Mouse (Mus musculus) midbrain, embryonic 12.5 days (tissue): ENCODE results near the gene Uchl4. TPM values are rescaled to one million over a fixed set of nuclear protein-coding genes. Genes with fewer than 3 reads are reported as not detected.
"Not testable (repeated sequence)": the region's sequence is repeated elsewhere in the genome, so short reads cannot be mapped to it uniquely, and the experiment has no call there.

ENCODE experiments used
- ATAC-seq: fragments of 200-750 bp; cut with Nextera tagmentation; 2 replicates; pipeline ENCODE4 v1.8.0; 2017; ENCODE audit warnings: low read depth, moderate TSS enrichment, moderate library complexity; ENCODE audit not compliant: low FRiP score
- H3K27ac ChIP-seq: fragments of 300-500 bp; sonication (generic); replicated peaks from 2 replicates; pipeline ENCODE4 v1.5.1; 2016; ENCODE audit warnings: mild to moderate bottlenecking
- H3K27me3 ChIP-seq: fragments of 300-500 bp; sonication (generic); 2 replicates; pipeline ENCODE4 v1.6.1; 2016; ENCODE audit warnings: mild to moderate bottlenecking
- H3K36me3 ChIP-seq: fragments of 300-500 bp; sonication (generic); 2 replicates; pipeline ENCODE4 v1.6.1; 2016
- H3K4me1 ChIP-seq: fragments of 300-500 bp; sonication (generic); 2 replicates; pipeline ENCODE4 v1.6.1; 2016
- H3K4me2 ChIP-seq: fragments of 300-500 bp; sonication (generic); replicated peaks from 2 replicates; pipeline ENCODE4 v1.6.1; 2016; ENCODE audit warnings: mild to moderate bottlenecking, moderate library complexity
- H3K4me3 ChIP-seq: fragments of 300-500 bp; sonication (generic); 2 replicates; pipeline ENCODE4 v1.5.1; 2016; ENCODE audit warnings: mild to moderate bottlenecking
- H3K9ac ChIP-seq: fragments of 300-500 bp; sonication (generic); replicated peaks from 2 replicates; pipeline ENCODE4 v1.6.1; 2016; ENCODE audit warnings: mild to moderate bottlenecking, moderate library complexity
- H3K9me3 ChIP-seq: fragments of 300-500 bp; sonication (generic); 2 replicates; pipeline ENCODE4 v1.6.1; 2016; ENCODE audit warnings: mild to moderate bottlenecking
- WGBS: fragments of 180-500 bp; shearing (Covaris S2); methylation state at CpG from one replicate; pipeline ENCODE4 v1.1.7; 2016; 5-methylcytosine and 5-hydroxymethylcytosine counted together
- polyA plus RNA-seq: library from polyadenylated mRNA; unstranded; fragments of >200 nt; fragmentation: Nextera tagmentation; extraction: Ambion mirVana; gene quantifications from 2 replicates; pipeline ENCODE4 v1.2.1, GENCODE M21; 2016

Gene Uchl4
- polyA plus RNA-seq, 1 experiment from 2014 or later = 2.6 TPM

GRCm38 (mm10) chr9:64259906-64260305, 24.9 kb downstream of the Uchl4 start:
- no peak overlapping the region for H3K4me3 ChIP-seq
- no peaks in the 10 kb centered on the region for H3K9me3 ChIP-seq
- 90% methylated on average over 5 of the region's 5 CpGs for WGBS
- no peaks in the 10 kb centered on the region for H3K36me3 ChIP-seq
- no peak overlapping the region for H3K27ac ChIP-seq
- no peak overlapping the region for H3K9ac ChIP-seq
- H3K4me1 ChIP-seq = no peaks in the 10 kb centered on the region
- no peak for ATAC-seq
- no peak overlapping the region for H3K4me2 ChIP-seq
- no peaks in the 10 kb centered on the region for H3K27me3 ChIP-seq

- ATAC-seq = no peak
These were observed 26.0 kb downstream of the Uchl4 start for GRCm38 (mm10) chr9:64261023-64261422.

GRCm38 (mm10) chr9:64264813-64265212, 29.8 kb downstream of the Uchl4 start:
- 56% methylated on average over 1 of the region's 1 CpGs for WGBS

More at GRCm38 (mm10) chr9:64261023-64261422, 26.0 kb downstream of the Uchl4 start:
- 89% methylated on average over 4 of the region's 4 CpGs for WGBS
- H3K27me3 ChIP-seq = no peaks in the 10 kb centered on the region
- H3K36me3 ChIP-seq = no peaks in the 10 kb centered on the region
- H3K4me1 ChIP-seq = no peaks in the 10 kb centered on the region
- no peak overlapping the region for H3K9ac ChIP-seq
- no peak overlapping the region for H3K4me3 ChIP-seq
- no peak overlapping the region for H3K4me2 ChIP-seq
- no peak overlapping the region for H3K27ac ChIP-seq
- no peaks in the 10 kb centered on the region for H3K9me3 ChIP-seq

GRCm38 (mm10) chr9:64267231-64267630, 32.2 kb downstream of the Uchl4 start:
- no peak overlapping the region for H3K27ac ChIP-seq
- H3K4me2 ChIP-seq = no peak overlapping the region
- no peak for ATAC-seq
- H3K27me3 ChIP-seq = no peaks in the 10 kb centered on the region
- H3K9me3 ChIP-seq = no peaks in the 10 kb centered on the region
- 94% methylated on average over 1 of the region's 1 CpGs for whole genome bisulfite sequencing
- no peaks in the 10 kb centered on the region for H3K4me1 ChIP-seq
- H3K36me3 ChIP-seq = no peaks in the 10 kb centered on the region
- H3K9ac ChIP-seq = no peak overlapping the region
- no peak overlapping the region for H3K4me3 ChIP-seq

More at GRCm38 (mm10) chr9:64264813-64265212, 29.8 kb downstream of the Uchl4 start:
- H3K4me2 ChIP-seq = no peak overlapping the region
- H3K27me3 ChIP-seq = no peaks in the 10 kb centered on the region
- no peak for ATAC-seq
- no peak overlapping the region for H3K27ac ChIP-seq
- H3K36me3 ChIP-seq = no peaks in the 10 kb centered on the region
- no peak overlapping the region for H3K4me3 ChIP-seq
- no peak overlapping the region for H3K9ac ChIP-seq
- H3K4me1 ChIP-seq = no peaks in the 10 kb centered on the region
- H3K9me3 ChIP-seq = no peaks in the 10 kb centered on the region

- Histone ChIP-seq H3K27me3 (no peaks in the 10 kb centered on the region), H3K4me2 (no peak overlapping the region), H3K4me3 (no peak overlapping the region), H3K36me3 (no peaks in the 10 kb centered on the region), H3K9me3 (no peaks in the 10 kb centered on the region), H3K27ac (no peak overlapping the region), H3K9ac (no peak overlapping the region), H3K4me1 (no peaks in the 10 kb centered on the region)
- WGBS = 90% methylated on average over 10 of the region's 10 CpGs
- ATAC-seq = no peak
These were observed 33.2 kb downstream of the Uchl4 start for GRCm38 (mm10) chr9:64268196-64268595.

- H3K27me3 ChIP-seq, H3K9ac ChIP-seq, H3K27ac ChIP-seq, H3K4me3 ChIP-seq, H3K4me1 ChIP-seq, H3K9me3 ChIP-seq, H3K4me2 ChIP-seq, ATAC-seq, H3K36me3 ChIP-seq: not testable (repeated sequence)
- 92% methylated on average over 8 of the region's 8 CpGs for WGBS
These were observed 33.8 kb downstream of the Uchl4 start for GRCm38 (mm10) chr9:64268836-64269235.

- no peak overlapping the region for H3K4me3 ChIP-seq
- H3K36me3 ChIP-seq = no peaks in the 10 kb centered on the region
- no peak overlapping the region for H3K9ac ChIP-seq
- no peaks in the 10 kb centered on the region for H3K9me3 ChIP-seq
- no peak overlapping the region for H3K4me2 ChIP-seq
- H3K4me1 ChIP-seq = no peaks in the 10 kb centered on the region
- ATAC-seq = no peak
- 73% methylated on average over 3 of the region's 3 CpGs for WGBS
- H3K27ac ChIP-seq = no peak overlapping the region
- H3K27me3 ChIP-seq = no peaks in the 10 kb centered on the region
These were observed 36.2 kb downstream of the Uchl4 start for GRCm38 (mm10) chr9:64271249-64271648.

- no peak overlapping the region for H3K9ac ChIP-seq
- 39% methylated on average over 7 of the region's 7 CpGs for WGBS
- no peaks in the 10 kb centered on the region for H3K36me3 ChIP-seq
- no peak overlapping the region for H3K27ac ChIP-seq
- H3K4me3 ChIP-seq = no peak overlapping the region
- no peaks in the 10 kb centered on the region for H3K9me3 ChIP-seq
- H3K4me2 ChIP-seq = no peak overlapping the region
- ATAC-seq = no peak
- H3K4me1 ChIP-seq = no peaks in the 10 kb centered on the region
- H3K27me3 ChIP-seq = no peaks in the 10 kb centered on the region
These were observed 37.6 kb downstream of the Uchl4 start for GRCm38 (mm10) chr9:64272611-64273010.

- WGBS = 75% methylated on average over 4 of the region's 4 CpGs
- no peak for ATAC-seq
- no peaks in the 10 kb centered on the region for H3K27me3 ChIP-seq
- H3K4me1 ChIP-seq = no peaks in the 10 kb centered on the region
- H3K27ac ChIP-seq = no peak overlapping the region
- no peaks in the 10 kb centered on the region for H3K9me3 ChIP-seq
- no peak overlapping the region for H3K9ac ChIP-seq
- H3K4me2 ChIP-seq = no peak overlapping the region
- no peak overlapping the region for H3K4me3 ChIP-seq
- no peaks in the 10 kb centered on the region for H3K36me3 ChIP-seq
These were observed 38.8 kb downstream of the Uchl4 start for GRCm38 (mm10) chr9:64273757-64274156.

- H3K9me3 ChIP-seq = no peaks in the 10 kb centered on the region
These were observed 39.3 kb downstream of the Uchl4 start for GRCm38 (mm10) chr9:64274291-64274690.

GRCm38 (mm10) chr9:64274919-64275318, 39.9 kb downstream of the Uchl4 start:
- no peak overlapping the region for H3K4me3 ChIP-seq
- H3K4me2 ChIP-seq = no peak overlapping the region
- no peak overlapping the region for H3K27ac ChIP-seq
- no peak for ATAC-seq
- WGBS = 76% methylated on average over 1 of the region's 1 CpGs
- no peaks in the 10 kb centered on the region for H3K9me3 ChIP-seq
- H3K4me1 ChIP-seq = no peaks in the 10 kb centered on the region
- H3K36me3 ChIP-seq = no peaks in the 10 kb centered on the region
- no peak overlapping the region for H3K9ac ChIP-seq
- no peaks in the 10 kb centered on the region for H3K27me3 ChIP-seq

More at GRCm38 (mm10) chr9:64274291-64274690, 39.3 kb downstream of the Uchl4 start:
- H3K4me2 ChIP-seq = no peak overlapping the region
- ATAC-seq = no peak
- no peak overlapping the region for H3K4me3 ChIP-seq
- H3K9ac ChIP-seq = no peak overlapping the region
- 82% methylated on average over 4 of the region's 4 CpGs for WGBS
- H3K36me3 ChIP-seq = no peaks in the 10 kb centered on the region
- H3K4me1 ChIP-seq = no peaks in the 10 kb centered on the region
- H3K27ac ChIP-seq = no peak overlapping the region
- no peaks in the 10 kb centered on the region for H3K27me3 ChIP-seq

- no peak overlapping the region for H3K4me2 ChIP-seq
- no peak overlapping the region for H3K27ac ChIP-seq
- no peak for ATAC-seq
- H3K9me3 ChIP-seq = no peaks in the 10 kb centered on the region
- H3K4me1 ChIP-seq = peaks cover 9% of the 10 kb centered on the region
- no peaks in the 10 kb centered on the region for H3K36me3 ChIP-seq
- no peak overlapping the region for H3K4me3 ChIP-seq
- H3K9ac ChIP-seq = no peak overlapping the region
- H3K27me3 ChIP-seq = no peaks in the 10 kb centered on the region
- 65% methylated on average over 8 of the region's 8 CpGs for WGBS
These were observed 42.7 kb downstream of the Uchl4 start for GRCm38 (mm10) chr9:64277706-64278105.

- Histone ChIP-seq H3K4me3 (no peak overlapping the region), H3K9me3 (no peaks in the 10 kb centered on the region), H3K27me3 (no peaks in the 10 kb centered on the region), H3K36me3 (no peaks in the 10 kb centered on the region), H3K4me2 (no peak overlapping the region), H3K4me1 (peaks cover 10% of the 10 kb centered on the region), H3K27ac (no peak overlapping the region), H3K9ac (no peak overlapping the region)
- 96% methylated on average over 6 of the region's 6 CpGs for WGBS
- no peak for ATAC-seq
These were observed 43.8 kb downstream of the Uchl4 start for GRCm38 (mm10) chr9:64278665-64279310.
